Mouse (Mus musculus): ENCODE measurements around the gene Cap2. TPM values are rescaled to one million over a fixed set of nuclear protein-coding genes. Genes with fewer than 3 reads are reported as not detected.

Gene Cap2
- total and polyA plus RNA-seq, 3 experiments: 14.8 to 120 (median 22.3) TPM

DNA sequence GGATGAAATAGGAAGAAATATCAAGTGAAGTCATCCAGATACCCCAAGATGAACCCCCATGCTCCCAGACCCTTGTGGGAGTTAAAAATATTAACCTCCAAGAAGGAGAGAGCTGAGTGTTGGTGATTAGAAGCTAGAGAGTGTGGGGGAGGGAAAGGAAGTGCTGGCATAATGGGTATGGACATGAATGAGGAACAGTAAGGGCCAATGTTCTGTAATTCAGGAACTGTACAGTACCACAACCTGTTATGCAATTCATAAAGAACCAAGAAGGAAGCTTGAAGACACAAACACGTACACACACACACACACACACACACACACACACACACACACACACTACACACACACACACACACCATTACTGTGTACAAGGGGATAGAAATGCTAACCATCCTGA is 19.8 kb downstream of the Cap2 start:
- Histone ChIP-seq H3K9ac (ENCODE audit: control insufficient read depth, low read depth, low read length, poor library complexity, severe bottlenecking) (no peak overlapping the region), H3K4me3 (ENCODE audit: control insufficient read depth in 1 of 2, insufficient read depth in 1 of 2, low read depth in 2 of 2, low read length in 2 of 2) (no peak overlapping the region), H3K9me3 (replicated peaks; ENCODE audit: insufficient read depth, low read length) (no peaks in the 10 kb centered on the region), H3K27ac (ENCODE audit: control insufficient read depth, low read depth, low read length) (no peak overlapping the region), H3K4me1 (ENCODE audit: control insufficient read depth in 1 of 2, insufficient read depth in 2 of 2, low read length in 2 of 2) (peaks cover 10 to 11% of the 10 kb centered on the region in 2 experiments), H3K79me2 (ENCODE audit: control insufficient read depth, insufficient read depth, low read length, poor library complexity) (no peaks in the 10 kb centered on the region), H3K27me3 (ENCODE audit: control insufficient read depth in 1 of 2, insufficient read depth in 2 of 2, low read length in 2 of 2) (no peaks in the 10 kb centered on the region), H3K36me3 (ENCODE audit: control insufficient read depth in 1 of 2, insufficient read depth in 2 of 2, low read length in 2 of 2) (peaks cover 0 to 12% of the 10 kb centered on the region in 2 experiments; a peak in 2 of 4 replicates)
- DNase-seq (ENCODE audit: low read depth, low spot score): peak; percentile 38
- TF ChIP-seq ELF1 (IDR thresholded peaks at IDR 0.05; ENCODE audit: low read depth, low read length) (0 out of 2 replicates have a peak, but pooled peaks have one; percentile 14), RAD21 (IDR thresholded peaks at IDR 0.05; ENCODE audit: low read depth, low read length) (no peak), EP300 (IDR thresholded peaks at IDR 0.05; ENCODE audit: low read depth in 1 of 2, low read length in 2 of 2) (peak; percentile 27 to 40; a peak in 3 of 4 replicates)

DNA sequence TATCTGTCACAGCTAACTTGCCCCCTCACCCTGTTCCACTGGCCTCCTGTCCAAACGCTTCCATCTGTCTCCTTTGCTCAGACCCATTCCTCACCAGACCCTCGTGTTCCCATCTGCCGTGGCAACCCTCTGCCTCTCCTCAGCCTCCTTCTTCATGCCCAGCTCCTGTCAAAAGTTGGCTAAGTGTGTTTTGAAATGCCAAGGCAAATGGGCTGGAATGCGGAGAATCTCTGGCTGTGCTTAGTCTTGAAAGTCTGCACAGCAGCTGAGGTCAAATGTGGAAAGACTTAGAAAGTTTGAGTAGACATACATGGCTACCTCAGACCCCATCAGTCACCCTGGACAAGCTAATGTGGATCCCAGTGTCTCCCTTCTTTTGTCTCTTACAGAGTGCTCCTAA is 21.1 kb downstream of the Cap2 start:
- Histone ChIP-seq H3K9me3 (replicated peaks; ENCODE audit: insufficient read depth, low read length) (no peaks in the 10 kb centered on the region), H3K27ac (ENCODE audit: control insufficient read depth, low read depth, low read length) (no peak overlapping the region), H3K27me3 (ENCODE audit: control insufficient read depth in 1 of 2, insufficient read depth in 2 of 2, low read length in 2 of 2) (no peaks in the 10 kb centered on the region), H3K4me1 (ENCODE audit: control insufficient read depth in 1 of 2, insufficient read depth in 2 of 2, low read length in 2 of 2) (peaks cover 8 to 10% of the 10 kb centered on the region in 2 experiments), H3K9ac (ENCODE audit: control insufficient read depth, low read depth, low read length, poor library complexity, severe bottlenecking) (no peak overlapping the region), H3K79me2 (ENCODE audit: control insufficient read depth, insufficient read depth, low read length, poor library complexity) (no peaks in the 10 kb centered on the region), H3K4me3 (ENCODE audit: control insufficient read depth in 1 of 2, insufficient read depth in 1 of 2, low read depth in 2 of 2, low read length in 2 of 2) (no peak overlapping the region), H3K36me3 (ENCODE audit: control insufficient read depth in 1 of 2, insufficient read depth in 2 of 2, low read length in 2 of 2) (peaks cover 0 to 12% of the 10 kb centered on the region in 2 experiments; a peak in 2 of 4 replicates)
- no peak for DNase-seq (ENCODE audit: low read depth, low spot score)
- TF ChIP-seq EP300 (IDR thresholded peaks at IDR 0.05; ENCODE audit: low read depth in 1 of 2, low read length in 2 of 2): no peak
- no peak for TF ChIP-seq GATA1 (IDR thresholded peaks at IDR 0.05; ENCODE audit: low read depth, low read length)

DNA sequence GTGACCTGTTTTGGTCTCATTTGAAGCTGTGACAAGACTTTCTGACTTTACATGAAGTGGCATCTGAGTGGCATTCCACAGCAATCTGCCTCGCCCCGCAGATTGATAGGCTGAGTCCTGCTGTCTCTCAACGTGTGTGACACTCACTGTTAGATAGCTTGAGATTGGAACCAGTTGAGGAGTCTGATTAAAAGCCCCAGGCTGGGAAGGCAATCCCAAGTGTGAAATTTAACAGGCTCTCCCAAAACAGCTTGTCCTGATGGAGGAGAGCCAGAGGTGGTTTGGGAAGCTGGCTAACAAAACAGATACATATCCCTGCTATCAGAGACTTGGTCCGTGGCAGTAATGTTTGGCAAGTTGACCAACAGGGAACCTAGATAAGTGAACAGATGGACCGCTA is 21.6 kb downstream of the Cap2 start:
- Histone ChIP-seq H3K36me3 (ENCODE audit: control insufficient read depth in 1 of 2, insufficient read depth in 2 of 2, low read length in 2 of 2) (peaks cover 0 to 12% of the 10 kb centered on the region in 2 experiments; a peak in 2 of 4 replicates), H3K9me3 (replicated peaks; ENCODE audit: insufficient read depth, low read length) (no peaks in the 10 kb centered on the region), H3K4me3 (ENCODE audit: control insufficient read depth in 1 of 2, insufficient read depth in 1 of 2, low read depth in 2 of 2, low read length in 2 of 2) (no peak overlapping the region), H3K27ac (ENCODE audit: control insufficient read depth, low read depth, low read length) (no peak overlapping the region), H3K79me2 (ENCODE audit: control insufficient read depth, insufficient read depth, low read length, poor library complexity) (no peaks in the 10 kb centered on the region), H3K27me3 (ENCODE audit: control insufficient read depth in 1 of 2, insufficient read depth in 2 of 2, low read length in 2 of 2) (no peaks in the 10 kb centered on the region), H3K4me1 (ENCODE audit: control insufficient read depth in 1 of 2, insufficient read depth in 2 of 2, low read length in 2 of 2) (peaks cover 8 to 10% of the 10 kb centered on the region in 2 experiments), H3K9ac (ENCODE audit: control insufficient read depth, low read depth, low read length, poor library complexity, severe bottlenecking) (no peak overlapping the region)
- DNase-seq (ENCODE audit: low read depth, low spot score): no peak
- TF ChIP-seq TCF12 (IDR thresholded peaks at IDR 0.05; ENCODE audit: low read depth, low read length) (no peak), EP300 (IDR thresholded peaks at IDR 0.05; ENCODE audit: low read depth in 1 of 2, low read length in 2 of 2) (no peak), ZNF384 (IDR thresholded peaks at IDR 0.05; ENCODE audit: low read depth, low read length) (no peak)

DNA sequence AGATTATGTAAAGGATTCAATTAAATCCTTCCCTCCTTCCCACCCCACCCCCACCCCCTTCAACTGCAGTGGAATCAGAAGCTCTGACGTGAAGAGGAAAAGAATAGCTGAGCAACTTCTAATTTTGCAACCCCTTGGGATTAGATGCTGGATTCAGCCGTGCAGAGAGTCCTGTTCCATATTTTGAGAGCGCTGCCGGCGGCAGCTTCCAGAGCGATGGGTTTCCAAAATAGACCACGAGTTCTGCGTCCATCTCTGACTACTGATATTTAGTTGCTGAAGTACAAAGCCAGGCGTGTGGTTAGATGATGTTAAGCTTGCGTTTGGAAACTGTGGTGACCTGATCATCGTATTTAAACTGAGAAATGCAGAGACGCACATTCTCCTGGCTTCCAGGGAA is 22.1 kb downstream of the Cap2 start:
- no peaks in the 10 kb centered on the region for H3K27me3 ChIP-seq (ENCODE audit: control insufficient read depth in 1 of 2, insufficient read depth in 2 of 2, low read length in 2 of 2)
- no peak overlapping the region for H3K27ac ChIP-seq (ENCODE audit: control insufficient read depth, low read depth, low read length)
- H3K36me3 ChIP-seq (ENCODE audit: control insufficient read depth in 1 of 2, insufficient read depth in 2 of 2, low read length in 2 of 2): peaks cover 0 to 12% of the 10 kb centered on the region in 2 experiments; a peak in 2 of 4 replicates
- H3K79me2 ChIP-seq (ENCODE audit: control insufficient read depth, insufficient read depth, low read length, poor library complexity): no peaks in the 10 kb centered on the region
- H3K9me3 ChIP-seq (replicated peaks; ENCODE audit: insufficient read depth, low read length): no peaks in the 10 kb centered on the region
- DNase-seq (ENCODE audit: low read depth, low spot score): no peak
- H3K9ac ChIP-seq (ENCODE audit: control insufficient read depth, low read depth, low read length, poor library complexity, severe bottlenecking): no peak overlapping the region
- H3K4me1 ChIP-seq (ENCODE audit: control insufficient read depth in 1 of 2, insufficient read depth in 2 of 2, low read length in 2 of 2): peaks cover 8 to 10% of the 10 kb centered on the region in 2 experiments
- TF ChIP-seq TBP (IDR thresholded peaks at IDR 0.05; ENCODE audit: low read depth, low read length): no peak
- TF ChIP-seq JUND (IDR thresholded peaks at IDR 0.05; ENCODE audit: low read depth, low read length): no peak
- no peak for TF ChIP-seq NELFE (IDR thresholded peaks at IDR 0.05; ENCODE audit: low read depth, low read length)
- no peak for TF ChIP-seq POLR2AphosphoS5 (IDR thresholded peaks at IDR 0.05; ENCODE audit: borderline replicate concordance, low read depth, low read length)
- H3K4me3 ChIP-seq (ENCODE audit: control insufficient read depth in 1 of 2, insufficient read depth in 1 of 2, low read depth in 2 of 2, low read length in 2 of 2): no peak overlapping the region
